Mouse (Mus musculus) thymus, adult 2 months (tissue): ENCODE measurements around the gene Babam1. TPM values are rescaled to one million over a fixed set of nuclear protein-coding genes. Genes with fewer than 3 reads are reported as not detected.

Source experiments
- DNase-seq: peaks from one replicate; pipeline ENCODE4 v3.0.0; 2021
- H3K27ac ChIP-seq: fragments of 200-500 bp; 2 replicates; pipeline ENCODE4 v1.5.1; 2012; ENCODE audit warnings: low read length, control low read depth; ENCODE audit not compliant: control insufficient read depth, insufficient read depth
- H3K27me3 ChIP-seq: fragments of 200-500 bp; 2 replicates; pipeline ENCODE4 v1.6.1; 2012; ENCODE audit warnings: mild to moderate bottlenecking, low read length, moderate library complexity, mixed read lengths; ENCODE audit not compliant: control insufficient read depth, insufficient read depth
- H3K36me3 ChIP-seq: fragments of 200-500 bp; 2 replicates; pipeline ENCODE4 v1.6.1; 2012; ENCODE audit warnings: mild to moderate bottlenecking, low read length, moderate library complexity; ENCODE audit not compliant: control insufficient read depth, insufficient read depth
- H3K4me1 ChIP-seq: fragments of 200-500 bp; replicated peaks from 2 replicates; pipeline ENCODE4 v1.6.1; 2012; ENCODE audit warnings: low read length; ENCODE audit not compliant: control insufficient read depth, insufficient read depth
- H3K4me3 ChIP-seq: fragments of 200-500 bp; 2 replicates; pipeline ENCODE4 v1.5.1; 2012; ENCODE audit warnings: mild to moderate bottlenecking, low read length, control low read depth, moderate library complexity; ENCODE audit not compliant: control insufficient read depth, insufficient read depth
- CTCF ChIP-seq: fragments of 200-500 bp; IDR thresholded peaks from 2 replicates; pipeline ENCODE4 v1.5.1; 2012; ENCODE audit warnings: mild to moderate bottlenecking, control low read depth, low read length, moderate library complexity, borderline replicate concordance; ENCODE audit not compliant: control insufficient read depth, poor library complexity, insufficient read depth; ENCODE audit errors: extremely low read depth
- POLR2A ChIP-seq: fragments of 200-500 bp; IDR thresholded peaks from 2 replicates; pipeline ENCODE4 v1.6.1; 2012; ENCODE audit warnings: mild to moderate bottlenecking, low read length, control low read depth, moderate library complexity; ENCODE audit not compliant: control insufficient read depth, poor library complexity, insufficient read depth; ENCODE audit errors: extremely low read depth
- WGBS: fragments of 180-500 bp; shearing (Covaris S2); methylation state at CpG from one replicate; pipeline ENCODE4 v1.1.7; 2018; 5-methylcytosine and 5-hydroxymethylcytosine counted together
- polyA plus RNA-seq: library from polyadenylated mRNA; depleted of rRNA; stranded (reverse); fragments of >200 nt; gene quantifications from 2 replicates; pipeline ENCODE4 v1.2.3, GENCODE M21; 2012

Gene Babam1
- polyA plus RNA-seq, 1 experiment: 219 TPM

DNA sequence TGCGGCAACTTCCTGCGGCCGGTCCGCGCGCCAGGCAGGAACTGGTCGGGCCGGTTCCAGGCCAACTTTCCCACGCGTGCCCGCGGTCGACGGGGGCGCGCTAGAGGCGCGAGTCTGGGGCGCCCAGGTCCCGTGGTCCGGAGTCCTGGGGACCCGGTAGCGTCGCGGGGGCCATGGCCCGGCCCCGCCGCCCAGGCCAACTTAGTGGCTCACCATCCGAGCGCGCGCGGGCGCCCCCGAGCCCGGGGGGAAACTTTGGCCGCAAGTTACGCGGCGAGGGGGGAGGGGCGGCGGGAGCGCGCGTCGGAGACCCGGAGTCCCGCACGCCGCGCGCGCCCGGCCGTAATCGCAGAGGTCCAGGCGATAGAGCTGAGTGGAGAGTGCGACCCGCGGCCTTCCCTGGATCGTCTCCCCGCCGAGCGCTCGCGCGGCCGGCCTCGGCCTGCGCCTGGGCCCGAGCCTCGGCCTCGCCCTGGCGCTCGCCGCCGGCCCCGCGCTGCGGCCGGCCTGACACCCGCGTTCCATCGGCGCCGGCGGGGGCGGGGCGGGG is 15.2 kb upstream of the Babam1 start, which contains the start of gene Nr2f6:
Gene Nr2f6 (minus strand): TSS at position 540 of the 550 bp plus-strand sequence.
- Histone ChIP-seq H3K4me1 (peaks cover 19% of the 10 kb centered on the region), H3K27me3 (peaks cover 16% of the 10 kb centered on the region; the same call in 1 of the 2 replicates), H3K4me3 (peak within 1 kb of the TSS; percentile 57), H3K36me3 (no peaks in the 10 kb centered on the region), H3K27ac (no peak within 1 kb of the TSS)
- TF ChIP-seq CTCF (no peak), POLR2A (no peak)
- peak; percentile 34 for DNase-seq
- WGBS: 5% methylated on average over 89 of the region's 89 CpGs

DNA sequence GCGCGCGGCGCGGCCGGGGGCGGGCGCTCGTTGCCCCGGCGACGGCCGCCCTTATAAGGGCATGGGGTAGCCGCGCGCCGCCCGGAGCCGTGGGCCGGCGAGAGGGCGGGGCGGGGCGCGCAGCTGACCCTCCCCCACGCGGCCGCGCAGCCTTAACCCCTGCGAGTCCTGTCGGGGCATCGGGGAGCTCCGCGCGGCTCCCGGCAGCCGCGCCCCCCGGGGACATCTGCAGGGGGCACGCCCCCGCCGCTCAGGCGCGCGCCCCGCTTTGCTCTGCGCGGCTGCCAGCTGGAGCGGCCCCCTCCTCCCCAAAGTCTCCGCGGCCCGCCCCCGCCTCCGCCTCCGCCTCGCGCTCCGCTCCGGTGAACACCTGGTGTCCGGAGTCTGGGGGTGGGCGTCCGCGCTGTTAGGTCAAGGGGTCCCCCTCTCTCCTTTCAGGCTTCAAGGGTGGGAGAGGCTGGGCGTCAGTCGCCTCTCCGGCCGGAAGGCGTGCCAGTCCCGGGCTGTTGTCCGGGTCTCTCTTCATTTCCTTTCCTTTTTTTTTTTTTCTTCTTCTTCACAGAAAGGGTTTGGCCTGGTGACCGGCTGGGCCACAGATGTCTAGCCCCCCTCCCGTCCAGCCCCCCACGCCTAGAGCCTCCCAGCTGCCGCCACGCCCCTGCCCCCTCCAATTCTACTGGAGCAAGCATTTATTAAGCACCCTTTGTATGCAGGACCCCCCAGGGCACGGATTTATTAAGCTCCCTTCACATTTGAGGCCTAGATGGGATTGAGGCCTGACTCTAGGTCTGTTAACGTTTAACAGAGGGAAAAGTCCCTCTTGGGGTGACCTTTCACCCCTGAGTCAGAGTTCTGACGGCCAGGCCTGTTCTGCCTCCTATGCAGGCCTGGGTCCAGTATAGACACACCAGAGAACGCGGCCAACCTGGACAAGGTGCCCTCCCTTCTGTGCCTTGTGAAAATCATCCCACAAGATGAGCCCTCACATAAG is 14.4 kb upstream of the Babam1 start:
- H3K4me3 ChIP-seq: peak overlapping the region; percentile 47
- H3K4me1 ChIP-seq: peaks cover 19% of the 10 kb centered on the region
- peak; percentile 64 for DNase-seq
- peaks cover 16% of the 10 kb centered on the region; the same call in 1 of the 2 replicates for H3K27me3 ChIP-seq
- no peak for TF ChIP-seq CTCF
- no peak for TF ChIP-seq POLR2A
- 12% methylated on average over 66 of the region's 80 CpGs for WGBS
- no peaks in the 10 kb centered on the region for H3K36me3 ChIP-seq
- H3K27ac ChIP-seq: no peak overlapping the region

DNA sequence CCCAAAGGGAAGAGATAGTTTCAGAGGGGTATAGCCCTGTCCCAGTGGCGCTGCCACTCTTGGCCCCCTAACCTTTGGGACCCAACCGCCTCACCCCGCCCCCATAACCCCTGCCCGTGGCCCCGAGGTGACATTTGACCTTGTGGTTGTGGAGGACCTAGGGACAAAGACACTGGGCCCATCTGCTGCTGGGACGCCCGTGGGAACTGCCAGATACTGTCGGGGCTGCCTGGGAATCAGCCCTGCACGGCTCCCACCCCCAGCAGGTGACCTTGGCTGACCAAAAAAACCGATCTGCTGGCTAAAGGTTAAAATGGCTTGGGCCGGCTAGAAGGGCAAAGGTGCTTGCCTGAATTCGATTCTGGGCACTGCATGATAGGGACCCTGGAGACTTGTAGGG is 13.3 kb upstream of the Babam1 start:
- peaks cover 19% of the 10 kb centered on the region for H3K4me1 ChIP-seq
- no peak overlapping the region for H3K27ac ChIP-seq
- H3K27me3 ChIP-seq: peaks cover 16% of the 10 kb centered on the region; the same call in 1 of the 2 replicates
- H3K36me3 ChIP-seq: no peaks in the 10 kb centered on the region
- WGBS: 92% methylated on average over 12 of the region's 12 CpGs
- H3K4me3 ChIP-seq: no peak overlapping the region
- TF ChIP-seq POLR2A: no peak
- no peak for TF ChIP-seq CTCF
- no peak for DNase-seq

DNA sequence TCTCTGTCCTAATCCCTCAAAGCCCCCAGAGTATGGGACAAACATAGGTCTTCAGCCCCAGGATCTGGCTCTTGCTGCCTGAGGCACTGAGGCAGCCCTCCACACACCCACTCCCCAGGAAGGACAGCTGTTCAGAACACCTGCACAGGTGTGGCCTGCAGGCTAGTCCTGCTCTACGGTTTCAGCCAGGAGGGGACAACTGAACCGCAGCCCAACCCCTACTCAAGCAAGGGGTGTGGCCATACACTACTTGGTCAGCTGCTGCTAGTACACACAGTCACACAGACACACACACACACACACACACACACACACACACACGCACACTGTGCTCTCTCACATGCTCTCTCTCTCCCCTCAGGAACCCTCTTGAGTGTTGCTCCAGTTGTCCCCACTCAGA is 12.8 kb upstream of the Babam1 start:
- no peak for DNase-seq
- Histone ChIP-seq H3K4me3 (no peak overlapping the region), H3K36me3 (no peaks in the 10 kb centered on the region), H3K27me3 (peaks cover 16% of the 10 kb centered on the region; the same call in 1 of the 2 replicates), H3K27ac (no peak overlapping the region), H3K4me1 (peaks cover 19% of the 10 kb centered on the region)
- no peak for TF ChIP-seq CTCF
- TF ChIP-seq POLR2A: no peak
- WGBS: 91% methylated on average over 3 of the region's 3 CpGs

DNA sequence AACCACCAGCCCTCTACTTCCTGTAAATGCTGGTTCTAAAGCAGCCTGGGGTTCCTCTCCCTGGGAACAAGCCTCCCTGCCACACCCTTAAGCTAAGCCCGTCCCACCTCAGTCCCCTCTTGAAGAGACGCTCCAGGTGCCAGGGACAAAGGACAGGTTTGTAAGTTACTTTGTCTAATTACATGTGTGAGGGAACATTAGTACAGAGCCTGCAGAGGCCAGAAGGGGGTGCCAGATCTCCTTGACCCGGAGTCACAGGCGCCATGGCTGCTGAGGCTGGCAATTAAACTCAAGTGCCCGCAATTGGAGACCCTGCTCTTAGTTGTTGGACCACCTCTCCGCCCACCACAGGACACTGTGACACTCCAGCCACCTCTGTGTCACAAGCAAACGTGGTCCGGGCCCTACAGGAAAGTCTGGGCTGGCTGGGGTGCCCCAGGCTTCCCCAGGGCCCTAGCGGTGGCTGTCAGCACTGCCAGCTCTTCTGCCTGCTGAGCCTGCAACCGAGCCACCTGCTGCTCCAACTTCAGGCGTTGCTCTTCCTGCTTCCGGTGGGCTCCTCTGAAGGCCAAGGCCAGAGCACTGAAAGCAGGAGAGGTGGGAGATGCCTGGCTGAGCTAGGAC is 11.3 kb upstream of the Babam1 start:
- Histone ChIP-seq H3K4me3 (no peak overlapping the region), H3K27ac (no peak overlapping the region), H3K36me3 (no peaks in the 10 kb centered on the region), H3K4me1 (peaks cover 19% of the 10 kb centered on the region), H3K27me3 (peaks cover 13% of the 10 kb centered on the region; the same call in 1 of the 2 replicates)
- 88% methylated on average over 12 of the region's 12 CpGs for WGBS
- DNase-seq: no peak
- no peak for TF ChIP-seq CTCF
- no peak for TF ChIP-seq POLR2A

DNA sequence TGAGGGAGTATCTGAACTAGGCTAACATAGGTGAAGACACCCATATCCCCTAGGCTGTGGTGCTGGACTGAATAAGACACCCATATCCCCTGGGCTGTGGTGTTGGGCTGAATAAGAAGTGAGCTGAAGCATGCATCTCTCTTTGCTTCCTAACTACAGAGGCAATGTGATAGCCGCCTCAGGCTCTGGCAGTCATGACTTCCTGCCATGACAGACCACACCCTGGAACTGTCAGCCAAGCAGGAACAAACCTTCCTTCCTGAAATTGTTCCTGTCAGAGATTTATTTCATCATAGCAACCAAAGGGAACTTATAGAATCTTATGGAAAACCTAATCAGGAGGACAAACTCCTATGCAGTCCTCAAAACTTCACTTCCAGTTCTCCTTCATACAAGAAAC is 8.4 kb upstream of the Babam1 start:
- H3K27ac ChIP-seq: no peak overlapping the region
- no peak for DNase-seq

More for the DNA sequence above, 8.4 kb upstream of the Babam1 start:
- Histone ChIP-seq H3K4me3 (no peak overlapping the region), H3K36me3 (no peaks in the 10 kb centered on the region), H3K4me1 (no peaks in the 10 kb centered on the region; the same call in 1 of the 2 replicates), H3K27me3 (no peaks in the 10 kb centered on the region)
- 55% methylated on average over 1 of the region's 1 CpGs for WGBS
- TF ChIP-seq POLR2A: no peak
- no peak for TF ChIP-seq CTCF
